Comparison of ENCODE assay signal across 21 mouse cellular contexts in genomic region chrX:68486585-68486984, GRCm38 (mm10).
A peak's percentile ranks its signal among the peaks of the same experiment; 100 is the strongest.
DNase-seq lines count a peak whose midpoint lies in the region; ATAC-seq and TF ChIP-seq lines count a peak whose summit lies in the region.
"Had no signal": no experiment of that assay in that cellular context is flagged by ENCODE, and none has a peak within 500 bp of the region (broad histone marks: within the 10 kb centered on the region; RNA-seq: fewer than 3 reads in every experiment).

No protein-coding gene starts in this region.

- H3K9me3 ChIP-seq in G1E (replicated peaks) = no peaks in the 10 kb centered on the region
- H3K9me3 ChIP-seq: embryonic facial prominence, embryonic 10.5 days; embryonic facial prominence, embryonic 12.5 days; forebrain, embryonic 13.5 days; forebrain, embryonic 15.5 days had no signal

- H3K36me3 ChIP-seq in G1E (replicated peaks) = no peaks in the 10 kb centered on the region
- H3K36me3 ChIP-seq: embryonic facial prominence, embryonic 10.5 days; embryonic facial prominence, embryonic 12.5 days; forebrain, embryonic 15.5 days had no signal

- H3K4me3 ChIP-seq in G1E (ENCODE audit: low read depth, low read length) = no peak overlapping the region
- H3K4me3 ChIP-seq: embryonic facial prominence, embryonic 10.5 days; embryonic facial prominence, embryonic 12.5 days; forebrain, embryonic 13.5 days; forebrain, embryonic 15.5 days had no signal

- no peaks in the 10 kb centered on the region for H3K27me3 ChIP-seq in G1E (ENCODE audit: insufficient read depth, low read length)
- H3K27me3 ChIP-seq: CH12.LX; embryonic facial prominence, embryonic 12.5 days; forebrain, embryonic 13.5 days; forebrain, embryonic 15.5 days had no signal

- intact Hi-C loops in left cerebral cortex, postnatal 10 days (cut with DNase I) = no loop called here

- DNase-seq in G1E (ENCODE audit: low spot score) (no peak), MEL-GATA-1-ER (ENCODE audit: extremely low read depth, low read depth) (peak; percentile 6)
- no peak for DNase-seq in layer of hippocampus, adult 9-10 months (ENCODE audit: low spot score)
- no peak for DNase-seq in left cerebral cortex, postnatal 10 days (ENCODE audit: extremely low spot score in 1 of 2, low spot score in 2 of 2)
- DNase-seq in cerebellum, adult 11-12 months = no peak
- DNase-seq: adrenal gland, adult 2 months; adrenal gland, postnatal 10 days; adrenal gland, postnatal 25 days; B cell, adult 2 months; cerebellum, adult 11 months; cerebellum, adult 2 months; cerebellum, adult 9-10 months; cerebellum, postnatal 10 days; cerebellum, postnatal 25 days; forebrain, postnatal 0 days had no signal

- ATAC-seq in G1E (ENCODE audit: extremely low read depth, insufficient number of reproducible peaks, low FRiP score, poor library complexity, severe bottlenecking) = peak; percentile 60; the same call in 1 of the 2 replicates
- ATAC-seq: CD4-positive, CD25-positive, alpha-beta regulatory T cell, adult 4 months; forebrain, embryonic 13.5 days; forebrain, embryonic 15.5 days; forebrain, postnatal 0 days had no signal

- TF ChIP-seq CTCF in G1E (IDR thresholded peaks at IDR 0.05; ENCODE audit: low read depth, low read length) = no peak

- no peaks in the 10 kb centered on the region for H3K4me1 ChIP-seq in G1E (ENCODE audit: insufficient read depth, low read depth, low read length)
- H3K4me1 ChIP-seq: embryonic facial prominence, embryonic 10.5 days; embryonic facial prominence, embryonic 12.5 days; forebrain, embryonic 13.5 days; forebrain, embryonic 15.5 days had no signal
